Mouse (Mus musculus): ENCODE results near the gene Jaml.

Gene Jaml

DNA sequence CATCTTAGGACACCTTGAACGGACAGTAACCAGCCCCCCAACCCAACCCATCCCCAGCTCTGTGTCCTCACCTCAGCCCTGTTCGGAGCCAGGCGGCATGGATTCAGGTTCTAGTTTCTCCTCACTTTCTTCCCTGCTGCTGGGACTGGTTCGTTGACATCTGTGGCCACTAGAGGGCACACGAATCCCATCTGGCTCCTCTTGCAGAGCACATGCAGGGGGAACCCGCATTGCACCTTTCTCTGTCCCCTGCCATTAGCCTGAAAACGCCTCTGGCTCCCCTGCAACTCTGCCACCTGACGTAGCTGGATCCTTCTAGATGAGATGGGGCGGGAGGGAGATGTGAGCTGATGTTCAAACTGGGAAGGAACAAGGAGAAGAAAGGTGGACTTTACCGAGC is 42.8 kb downstream of the Jaml start:
- DNase-seq (ENCODE audit: low spot score in 2 of 2) = peak; percentile 36 to 81

- peak; percentile 30 to 79 for DNase-seq (ENCODE audit: low spot score in 2 of 2)
Observed at GRCm38 (mm10) chr9:45122209-45122761, 43.3 kb downstream of the Jaml start.

- DNase-seq (ENCODE audit: low spot score in 2 of 2) = no peak
Observed at GRCm38 (mm10) chr9:45125211-45125610, 46.2 kb downstream of the Jaml start.

- no peak for DNase-seq (ENCODE audit: low spot score in 2 of 2)
Observed at GRCm38 (mm10) chr9:45126941-45127340, 48.0 kb downstream of the Jaml start.

- DNase-seq (ENCODE audit: low spot score in 2 of 2) = no peak
Observed at GRCm38 (mm10) chr9:45130119-45130518, 51.1 kb downstream of the Jaml start.

DNA sequence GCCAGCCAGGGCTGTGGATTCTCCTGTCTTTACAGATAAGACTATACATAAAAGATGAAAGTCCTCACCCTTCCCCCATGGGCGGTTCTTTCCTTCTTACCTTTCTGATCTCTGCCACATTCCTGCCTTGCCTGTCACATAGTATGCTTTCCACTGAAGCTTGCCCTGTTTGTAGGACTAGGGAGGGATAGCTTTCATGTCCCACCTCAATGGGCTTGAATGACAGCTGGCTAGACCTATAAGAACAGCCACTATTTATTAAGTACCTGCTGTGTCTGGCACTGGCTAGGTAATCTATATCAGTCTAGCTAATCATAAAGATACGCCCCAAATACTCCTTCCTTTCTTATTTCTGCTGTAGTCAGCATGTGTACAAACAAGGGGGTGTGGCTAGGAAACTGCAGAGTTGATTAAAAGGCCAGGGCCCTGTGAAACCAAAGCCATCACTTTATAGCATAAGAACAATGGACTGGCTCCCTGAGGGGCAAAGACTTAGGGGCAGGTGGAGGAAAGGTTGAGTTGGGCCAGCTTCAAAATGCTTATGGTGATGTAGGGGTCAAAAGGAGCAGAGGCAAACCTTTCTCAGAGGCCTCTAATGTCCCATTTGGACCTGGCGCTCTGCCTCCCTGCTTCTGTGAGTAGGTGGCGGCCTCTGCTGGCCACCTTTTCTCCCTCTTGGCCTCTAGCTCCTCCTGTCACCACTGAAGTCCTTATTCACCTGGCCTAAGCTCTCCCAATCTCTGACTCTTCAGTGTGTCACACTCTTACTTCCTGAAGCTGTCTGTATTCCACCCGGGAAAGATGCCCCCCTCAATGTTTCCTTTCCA is 54.7 kb downstream of the Jaml start:
- peak in 1 of 2 experiments; percentile 77 for DNase-seq (ENCODE audit: low spot score in 2 of 2)

GRCm38 (mm10) chr9:45136442-45137169 is 57.6 kb downstream of the Jaml start:
- DNase-seq (ENCODE audit: low spot score in 2 of 2) = no peak

DNA sequence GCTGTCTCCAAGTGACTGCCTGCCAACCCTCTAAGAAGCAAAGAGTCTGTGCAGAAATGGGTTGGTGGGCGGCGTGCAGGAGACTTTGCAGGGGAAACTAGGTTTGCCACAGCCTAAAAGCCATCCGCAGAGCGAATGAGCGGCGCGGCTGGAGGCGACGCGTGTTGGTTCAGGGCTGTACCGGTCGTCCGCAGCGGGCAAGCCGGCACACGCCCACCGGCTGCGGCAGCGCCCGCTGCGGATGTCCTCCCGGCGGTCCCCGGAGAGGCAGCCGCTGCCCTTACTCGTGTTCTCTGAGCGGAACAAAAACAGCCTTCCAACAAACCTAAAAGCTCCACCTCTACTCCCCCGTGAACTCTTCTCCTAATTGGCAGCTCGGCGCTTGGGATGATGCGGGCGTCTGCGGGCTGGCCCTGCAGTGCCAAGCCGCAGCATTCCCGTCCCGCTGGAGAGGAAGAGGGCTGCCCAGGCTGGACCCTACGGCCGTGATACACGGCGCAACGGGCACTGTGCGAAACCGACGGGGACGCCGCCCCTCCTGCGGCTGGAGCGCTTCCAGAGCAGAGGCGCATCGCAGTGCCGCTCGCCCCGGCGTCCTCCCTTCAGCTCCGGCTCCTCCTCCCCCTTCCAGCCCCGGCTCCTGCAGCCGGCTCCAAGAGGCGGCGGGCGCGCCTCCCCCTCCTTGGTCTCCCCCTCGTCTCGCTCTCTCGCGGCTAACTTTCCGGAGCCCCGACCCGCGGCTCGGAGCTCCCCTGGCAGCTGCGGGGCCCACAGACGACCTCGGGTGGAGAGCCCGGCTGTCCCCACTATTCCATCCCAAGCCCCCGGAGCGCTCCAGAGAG is 59.4 kb downstream of the Jaml start, which contains the start of gene Scn4b:
TSS of gene Scn4b (plus strand) at position 205 of the 842 bp plus-strand sequence.
- DNase-seq (ENCODE audit: low spot score in 2 of 2) = peak in 1 of 2 experiments; percentile 32

GRCm38 (mm10) chr9:45139082-45139481 is 60.1 kb downstream of the Jaml start:
- DNase-seq (ENCODE audit: low spot score in 2 of 2) = no peak

DNA sequence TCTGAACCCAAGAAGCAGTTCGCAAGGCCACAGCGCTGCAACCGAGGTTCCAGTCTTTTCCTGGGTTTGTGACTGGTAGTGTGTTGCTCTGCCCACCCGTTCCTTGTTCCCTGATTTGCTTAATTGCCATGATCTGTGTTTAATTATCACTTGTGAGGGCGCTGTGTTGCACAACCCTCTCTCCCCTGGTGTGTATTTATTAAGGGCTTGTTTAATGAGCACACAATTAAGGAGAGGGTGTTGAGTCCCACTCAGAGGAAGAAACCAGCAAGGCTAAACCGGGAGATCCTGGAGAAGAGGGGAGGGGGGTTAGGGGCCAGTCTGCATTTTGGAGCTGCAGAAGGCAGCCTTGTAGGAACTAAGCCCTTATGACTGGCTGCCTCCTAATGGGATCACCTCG is 62.0 kb downstream of the Jaml start:
- DNase-seq (ENCODE audit: low spot score in 2 of 2) = no peak

- no peak for DNase-seq (ENCODE audit: low spot score in 2 of 2)
Observed at GRCm38 (mm10) chr9:45142686-45143085, 63.7 kb downstream of the Jaml start.

- no peak for DNase-seq (ENCODE audit: low spot score in 2 of 2)
Observed at GRCm38 (mm10) chr9:45145533-45146266, 66.7 kb downstream of the Jaml start.

DNA sequence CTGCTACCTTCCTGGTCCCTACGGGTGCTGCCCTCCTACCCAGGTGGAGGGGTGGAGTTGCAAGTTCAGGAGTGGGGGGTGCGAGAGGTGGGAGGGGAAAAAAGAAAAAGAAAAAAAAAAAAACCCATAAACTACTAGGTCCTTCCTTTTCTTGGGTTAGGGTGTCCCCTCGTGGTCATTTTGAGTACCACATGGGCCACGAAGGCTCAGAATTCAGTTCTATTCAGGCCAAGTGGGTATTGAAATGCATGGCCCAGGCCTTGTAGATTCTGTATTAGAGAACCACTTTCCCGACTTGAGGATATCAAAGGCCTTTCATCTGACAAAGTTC is 67.2 kb downstream of the Jaml start:
- peak; percentile 51 to 77 for DNase-seq (ENCODE audit: low spot score in 2 of 2)

DNA sequence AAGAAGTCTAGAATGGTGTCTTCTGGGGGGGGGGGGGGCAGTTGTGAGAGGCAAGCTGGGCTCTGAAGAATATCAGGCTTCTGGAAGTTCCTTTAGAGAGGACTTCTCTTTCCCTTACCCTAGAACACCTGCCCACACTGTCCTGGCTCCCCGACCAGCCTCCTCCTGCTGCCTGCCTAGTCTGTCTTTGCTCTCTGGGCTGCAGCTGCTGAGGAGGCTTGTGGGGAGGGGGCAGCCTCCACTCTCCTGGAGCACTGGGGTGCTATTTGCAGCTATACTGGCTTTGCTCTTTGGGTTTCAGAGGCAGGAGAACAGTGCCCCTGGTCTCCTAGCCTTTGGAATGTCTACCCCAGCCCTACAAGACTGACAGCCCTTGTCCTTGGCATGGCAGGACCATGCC is 72.0 kb downstream of the Jaml start:
- DNase-seq (ENCODE audit: low spot score in 2 of 2) = no peak

DNA sequence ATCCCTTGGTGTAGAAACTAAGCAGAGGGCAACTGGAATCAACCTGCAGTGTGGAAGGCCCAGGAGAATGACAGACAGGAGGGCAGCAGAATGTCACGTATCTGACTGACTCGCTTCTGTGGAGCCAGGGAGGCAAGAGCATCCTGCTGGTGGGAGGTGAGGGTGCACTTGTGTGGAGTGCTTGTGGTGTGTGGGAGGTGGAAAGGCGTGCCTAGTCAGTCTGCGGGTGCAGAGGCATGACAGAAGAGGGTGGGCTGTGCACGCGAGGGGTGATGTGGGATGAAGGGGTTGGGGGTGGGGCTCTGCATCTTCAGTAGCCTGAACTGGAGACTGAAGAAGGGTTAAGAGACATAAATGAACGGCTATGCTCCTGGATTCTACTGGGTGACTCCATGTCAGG is 74.4 kb downstream of the Jaml start:
- no peak for DNase-seq (ENCODE audit: low spot score in 2 of 2)

Data from spleen, postnatal 10 days (tissue).